Mouse (Mus musculus): ENCODE measurements at regions not wholly inside any gene's neighbourhood (a gene's known extent, or its start where the extent isn't known, plus 50 kb on each side); places are given as distances from the start of the nearest gene placed in this dataset.

DNA sequence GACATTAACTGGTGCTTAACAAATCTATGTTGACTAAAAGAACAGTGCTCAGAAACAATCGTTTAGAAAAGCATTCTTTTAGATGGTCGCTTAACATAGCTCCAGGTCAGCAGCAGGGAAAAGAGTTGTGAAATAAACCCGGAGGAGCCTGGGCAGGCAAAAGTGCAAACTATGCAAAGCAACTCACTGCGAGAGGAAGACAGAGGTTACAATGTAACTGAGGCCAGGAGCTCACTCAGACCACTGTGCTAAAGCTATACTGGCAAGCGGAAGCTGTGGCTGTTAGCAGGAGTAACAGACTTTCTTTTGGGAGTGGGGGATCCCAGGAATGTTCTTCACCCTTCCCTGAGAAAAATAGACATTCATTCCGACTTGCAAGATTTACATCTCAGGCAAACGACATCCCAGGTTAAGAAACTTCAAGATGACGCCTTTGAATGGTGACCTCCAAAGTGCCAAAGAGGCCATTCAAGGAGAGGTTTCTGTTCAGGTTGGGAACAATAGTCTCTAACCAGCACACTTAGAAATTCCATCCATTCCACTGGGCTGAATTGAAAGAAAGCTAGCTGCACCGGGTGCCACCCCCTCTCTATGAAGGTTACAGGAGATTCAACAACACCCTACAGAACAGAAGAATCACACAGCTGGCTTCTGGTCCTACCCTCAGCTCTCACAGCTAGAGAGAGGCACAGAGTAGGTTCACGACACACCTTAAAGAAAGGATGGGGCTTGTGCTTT is 94.7 kb upstream of the Adgrl2 start:
- no peak for TF ChIP-seq POLR2A (IDR thresholded peaks at IDR 0.05; ENCODE audit: insufficient read depth, low read length)
- no peak for TF ChIP-seq CTCF (IDR thresholded peaks at IDR 0.05; ENCODE audit: low read depth, low read length)
